Mouse (Mus musculus): ENCODE measurements around the gene Gm3015.
"Not testable (repeated sequence)": the region's sequence is repeated elsewhere in the genome, so short reads cannot be mapped to it uniquely, and the experiment has no call there.

The Gm3015 gene

DNA sequence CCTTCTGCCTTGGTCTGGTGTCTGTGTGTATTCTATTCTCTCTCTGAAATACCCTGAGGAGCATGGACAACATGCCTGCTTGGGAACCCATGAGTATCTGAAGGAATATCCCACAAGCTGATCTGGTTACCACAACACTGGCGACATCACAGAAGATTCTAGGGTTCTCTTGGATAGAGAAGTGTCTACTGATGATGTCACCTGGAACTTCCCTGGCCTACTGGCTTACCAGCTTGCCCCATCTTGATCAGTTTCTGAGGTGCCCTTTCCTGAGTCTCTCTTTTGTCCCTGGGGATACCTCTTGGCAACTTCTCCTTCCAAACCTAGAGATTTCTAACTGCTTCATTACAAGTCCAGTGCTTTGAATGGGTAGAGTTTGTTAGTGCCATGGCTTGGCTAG, at the start of gene Gm3015:
Gene Gm3015, minus strand, starts transcription at position 101 of the 400 bp plus-strand sequence.
- DNase-seq (ENCODE audit: low read depth): not testable (repeated sequence)

DNA sequence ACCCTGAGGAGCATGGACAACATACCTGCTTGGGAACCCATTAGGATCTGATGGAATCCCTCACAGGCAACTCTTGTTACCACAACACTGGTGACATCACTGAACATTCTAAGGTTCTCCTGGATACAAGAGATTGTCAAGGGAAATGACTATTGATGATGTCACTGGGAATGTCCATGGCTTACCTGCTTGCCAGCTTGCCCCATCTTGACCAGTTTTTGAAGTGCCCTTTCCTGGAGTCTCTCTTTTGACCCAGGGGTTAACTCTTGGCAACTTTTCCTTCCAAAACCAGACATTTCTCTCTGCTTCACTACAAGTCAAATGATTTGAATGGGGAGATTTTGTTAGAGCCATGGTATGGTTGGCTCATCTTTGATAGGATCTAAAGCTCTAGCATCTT, 29.3 kb upstream of the Gm3015 start, which contains the start of gene Gm10377:
Gene Gm10377, minus strand, starts transcription at position 101 of the 400 bp plus-strand sequence.
- DNase-seq (ENCODE audit: low read depth): not testable (repeated sequence)

All from naive thymus-derived CD4-positive, alpha-beta T cell, adult 2 months (primary cell).